Mouse (Mus musculus): ENCODE data around the gene Rack1.

- TF ChIP-seq EP300 (IDR thresholded peaks at IDR 0.05; ENCODE audit: low read length) (peak; percentile 8; the same call in 1 of the 2 replicates), MAZ (IDR thresholded peaks at IDR 0.05; ENCODE audit: low read depth, low read length) (peak; percentile 77), MAX (IDR thresholded peaks at IDR 0.05; ENCODE audit: low read length) (peak; percentile 36; the same call in 1 of the 2 replicates), CTCF (conservative IDR thresholded peaks at IDR 0.05 in 1 of 2, IDR thresholded peaks at IDR 0.05 in 1 of 2; ENCODE audit: low read depth in 2 of 2, low read length in 2 of 2) (no peak), E2F4 (IDR thresholded peaks at IDR 0.05; ENCODE audit: insufficient replicate concordance, low read depth, low read length) (no peak), MYC (IDR thresholded peaks at IDR 0.05; ENCODE audit: low read depth, low read length) (no peak), POLR2A (IDR thresholded peaks at IDR 0.05; ENCODE audit: low read depth, low read length) (peak; percentile 80), MEF2A (IDR thresholded peaks at IDR 0.05; ENCODE audit: borderline replicate concordance, low read depth, low read length) (peak; percentile 72), JUN (IDR thresholded peaks at IDR 0.05; ENCODE audit: insufficient read depth, low read depth, low read length) (no peak), GABPA (IDR thresholded peaks at IDR 0.05; ENCODE audit: insufficient replicate concordance, low read depth, low read length) (no peak), SMC3 (IDR thresholded peaks at IDR 0.05; ENCODE audit: low read depth, low read length) (no peak), TCF12 (IDR thresholded peaks at IDR 0.05; ENCODE audit: low read depth, low read length) (peak; percentile 89), USF1 (IDR thresholded peaks at IDR 0.05; ENCODE audit: low read depth, low read length) (no peak), CHD2 (IDR thresholded peaks at IDR 0.05; ENCODE audit: low read length) (no peak)
Observed at GRCm38 (mm10) chr11:48837310-48838180, 37.4 kb downstream of the Rack1 start.
